Mouse (Mus musculus) intestine, postnatal 0 days (tissue): ENCODE measurements around the gene Lipe. TPM values are rescaled to one million over a fixed set of nuclear protein-coding genes. Genes with fewer than 3 reads are reported as not detected.

ENCODE experiments used
- ATAC-seq: fragments of 200-750 bp; cut with Nextera tagmentation; 2 replicates; pipeline ENCODE4 v1.8.0; 2017; ENCODE audit warnings: mild to moderate bottlenecking, moderate TSS enrichment, moderate library complexity
- H3K27ac ChIP-seq: fragments of 300-500 bp; sonication (generic); 2 replicates; pipeline ENCODE4 v1.5.1; 2014; ENCODE audit warnings: mild to moderate bottlenecking, low read depth, low read length, moderate library complexity
- H3K27me3 ChIP-seq: fragments of 300-500 bp; sonication (generic); replicated peaks from 2 replicates; pipeline ENCODE4 v1.6.1; 2014; ENCODE audit warnings: low read length, mixed read lengths; ENCODE audit not compliant: control insufficient read depth, insufficient read depth
- H3K36me3 ChIP-seq: fragments of 300-500 bp; sonication (generic); 2 replicates; pipeline ENCODE4 v1.6.1; 2014; ENCODE audit warnings: mild to moderate bottlenecking, moderate library complexity; ENCODE audit not compliant: control insufficient read depth, insufficient read depth
- H3K4me1 ChIP-seq: fragments of 300-500 bp; sonication (generic); replicated peaks from 2 replicates; pipeline ENCODE4 v1.6.1; 2014; ENCODE audit warnings: antibody characterized with exemption, low read length, mixed read lengths; ENCODE audit not compliant: control insufficient read depth, insufficient read depth
- H3K4me2 ChIP-seq: fragments of 300-500 bp; sonication (generic); replicated peaks from 2 replicates; pipeline ENCODE4 v1.6.1; 2014; ENCODE audit warnings: low read depth, mild to moderate bottlenecking, moderate library complexity
- H3K4me3 ChIP-seq: fragments of 300-500 bp; sonication (generic); 2 replicates; pipeline ENCODE4 v1.5.1; 2014; ENCODE audit warnings: low read depth, low read length
- H3K9ac ChIP-seq: fragments of 300-500 bp; sonication (generic); 2 replicates; pipeline ENCODE4 v1.6.1; 2014; ENCODE audit warnings: mild to moderate bottlenecking, low read depth, low read length
- H3K9me3 ChIP-seq: fragments of 300-500 bp; sonication (generic); 2 replicates; pipeline ENCODE4 v1.6.1; 2016; ENCODE audit warnings: mixed run types; ENCODE audit not compliant: control insufficient read depth
- CTCF ChIP-seq: sonication (generic); IDR thresholded peaks from 2 replicates; pipeline ENCODE4 v1.5.1; 2016; ENCODE audit warnings: low read depth, mild to moderate bottlenecking, control low read depth, antibody characterized with exemption, moderate library complexity
- WGBS: fragments of 180-500 bp; shearing (Covaris S2); extraction: QIAGEN DNeasy Blood & Tissue Kit; methylation state at CpG from one replicate; pipeline ENCODE4 v1.1.7; 2014; 5-methylcytosine and 5-hydroxymethylcytosine counted together
- polyA plus RNA-seq: library from polyadenylated mRNA; unstranded; fragments of >200 nt; fragmentation: Nextera tagmentation; extraction: Ambion mirVana; gene quantifications from 2 replicates; pipeline ENCODE4 v1.2.1, GENCODE M21; 2015

Gene Lipe
- polyA plus RNA-seq, 1 experiment from 2014 or later = 15.0 TPM

DNA sequence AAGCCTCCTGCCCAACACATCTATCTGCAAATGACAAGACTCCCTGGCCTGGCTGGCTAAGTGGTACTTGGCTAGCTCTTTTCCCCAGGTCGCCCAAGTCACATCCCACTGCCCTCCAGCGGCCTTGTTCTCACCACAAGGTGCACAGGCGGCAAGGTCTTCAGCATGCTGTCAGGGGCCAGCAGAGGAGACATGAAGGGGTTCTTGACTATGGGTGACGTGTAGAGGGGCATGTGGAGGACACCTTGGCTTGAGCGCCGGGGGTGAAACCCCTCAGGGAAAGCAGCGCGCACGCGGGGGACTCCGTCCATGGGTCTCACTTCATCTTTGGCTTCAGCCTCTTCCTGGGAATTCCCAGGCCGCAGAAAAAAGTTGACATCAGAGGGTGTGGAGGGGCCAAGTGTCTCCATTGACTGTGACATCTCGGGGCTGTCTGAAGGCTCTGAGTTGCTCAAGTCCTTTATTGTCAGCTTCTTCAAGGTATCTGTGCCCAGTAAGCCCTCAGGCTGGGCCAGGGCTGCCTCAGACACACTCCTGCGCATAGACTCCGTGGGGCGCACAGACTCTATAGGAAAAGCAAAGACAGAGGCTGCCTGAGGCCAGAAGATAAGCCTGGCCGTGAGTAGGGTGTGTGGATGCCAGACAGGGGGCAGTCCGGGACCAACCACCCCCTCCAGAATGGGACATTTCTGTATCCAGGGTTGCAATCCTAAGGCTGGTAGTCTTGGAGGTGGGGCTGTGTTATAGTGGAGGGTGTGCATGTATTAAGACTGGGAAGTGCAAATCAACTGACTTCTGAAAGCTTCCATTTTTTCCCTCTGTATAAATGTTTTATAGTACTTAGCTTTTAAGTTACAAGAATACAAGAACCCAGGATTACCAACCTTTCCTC lies 17.9 kb downstream of the Lipe start:
- peak overlapping the region; percentile 54; the same call in 1 of the 2 replicates for H3K4me2 ChIP-seq
- WGBS = 74% methylated on average over 18 of the region's 18 CpGs
- ATAC-seq = no peak
- no peaks in the 10 kb centered on the region for H3K4me1 ChIP-seq
- H3K4me3 ChIP-seq = no peak overlapping the region
- 0 out of 2 replicates have a peak overlapping the region, but pooled peaks have one; percentile 28 for H3K27ac ChIP-seq
- no peak overlapping the region for H3K9ac ChIP-seq
- peaks cover 35% of the 10 kb centered on the region for H3K36me3 ChIP-seq
- H3K27me3 ChIP-seq = no peaks in the 10 kb centered on the region
- no peaks in the 10 kb centered on the region for H3K9me3 ChIP-seq
- peak; percentile 16; the same call in 1 of the 2 replicates for TF ChIP-seq CTCF

DNA sequence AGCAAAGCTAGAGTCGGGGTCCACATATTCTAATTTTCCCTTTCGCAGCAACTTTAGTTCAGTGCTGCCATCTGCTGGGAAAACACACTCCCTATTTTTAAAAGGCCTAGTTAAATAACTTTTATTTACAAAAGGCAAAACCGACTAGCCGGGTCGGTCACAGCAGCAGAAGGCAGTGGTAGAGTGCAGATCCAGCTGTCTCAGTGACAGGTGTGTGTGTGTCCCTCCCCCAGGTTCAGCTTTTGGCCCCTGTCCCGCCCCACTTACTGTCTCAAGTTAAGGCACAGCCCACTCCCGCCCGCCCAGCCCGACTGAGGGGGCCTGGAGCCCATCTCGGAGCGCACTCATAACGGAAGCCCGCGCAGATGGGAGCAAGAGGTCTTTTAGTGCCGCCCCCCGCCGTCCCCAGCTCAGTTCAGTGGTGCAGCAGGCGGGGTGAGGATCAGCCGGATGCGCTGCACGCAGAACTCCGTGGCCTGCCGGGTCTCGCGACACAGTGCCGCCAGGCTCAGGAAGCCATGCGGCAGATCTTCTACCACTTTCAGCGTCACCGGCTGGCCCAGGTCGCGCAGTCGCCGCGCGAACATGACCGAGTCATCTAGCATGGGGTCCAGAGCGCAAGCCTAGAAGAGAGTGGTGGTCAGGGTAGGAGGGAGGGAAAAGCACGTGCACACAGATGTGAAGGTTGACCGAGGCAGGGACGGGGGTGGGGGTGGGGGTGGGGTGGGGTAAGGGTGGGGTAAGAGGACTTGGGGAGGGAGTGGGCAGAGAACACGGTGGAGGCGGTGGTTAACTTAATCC lies 18.8 kb downstream of the Lipe start:
- Histone ChIP-seq H3K4me1 (no peaks in the 10 kb centered on the region), H3K27ac (no peak overlapping the region), H3K36me3 (peaks cover 28% of the 10 kb centered on the region), H3K9ac (no peak overlapping the region), H3K27me3 (no peaks in the 10 kb centered on the region), H3K9me3 (no peaks in the 10 kb centered on the region), H3K4me2 (peak overlapping the region; percentile 54), H3K4me3 (peak overlapping the region; percentile 4; the same call in 1 of the 2 replicates)
- peak; percentile 10; the same call in 1 of the 2 replicates for ATAC-seq
- peak; percentile 74 for TF ChIP-seq CTCF
- 13% methylated on average over 42 of the region's 42 CpGs for WGBS

DNA sequence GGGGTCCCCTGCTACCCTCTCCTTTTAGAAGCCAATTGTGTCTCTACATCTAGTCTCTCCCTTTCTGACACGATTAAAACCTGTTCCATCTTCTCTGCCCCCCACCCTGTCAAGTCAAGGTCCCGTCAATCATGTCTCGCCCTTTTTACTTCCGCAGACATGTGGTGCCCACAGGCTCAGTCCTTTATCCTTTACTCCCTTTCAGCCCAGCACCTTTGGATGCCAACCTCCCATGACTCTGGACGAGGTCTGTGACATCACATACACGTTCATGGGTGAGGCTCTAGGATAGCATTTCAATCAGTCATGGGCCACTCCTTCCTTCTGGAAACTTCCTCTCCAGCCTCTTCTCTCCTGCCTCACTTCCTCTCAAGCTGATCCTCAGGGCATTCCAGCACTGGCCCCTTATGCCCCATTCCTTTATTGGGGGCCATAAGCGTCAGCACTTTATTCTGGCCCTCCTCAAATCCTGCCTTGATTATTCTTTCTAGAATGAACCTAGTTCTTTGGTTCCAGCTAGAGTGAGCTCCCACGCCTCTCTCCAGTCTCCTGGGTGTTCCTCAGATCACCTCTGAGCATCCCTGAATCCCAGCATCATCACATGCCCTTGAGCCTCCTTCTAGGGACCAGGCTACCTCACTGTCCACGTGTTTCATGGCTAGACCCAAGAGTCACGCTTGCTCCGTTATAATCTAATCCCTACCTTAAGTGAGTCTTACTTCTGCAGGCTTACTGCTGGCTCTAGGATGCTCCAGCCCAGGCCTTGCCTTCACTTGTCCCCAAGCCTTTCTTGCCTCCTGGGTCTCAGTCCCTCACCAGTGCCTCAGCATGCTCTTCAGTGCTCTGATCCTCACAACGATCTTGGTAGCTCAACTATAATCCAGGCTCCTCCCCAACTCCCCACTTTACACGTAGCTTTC lies 20.1 kb downstream of the Lipe start:
- no peak for ATAC-seq
- H3K9me3 ChIP-seq = no peaks in the 10 kb centered on the region
- H3K4me1 ChIP-seq = no peaks in the 10 kb centered on the region
- H3K27me3 ChIP-seq = no peaks in the 10 kb centered on the region
- no peak overlapping the region for H3K4me2 ChIP-seq
- H3K9ac ChIP-seq = no peak overlapping the region
- no peak overlapping the region for H3K27ac ChIP-seq
- H3K36me3 ChIP-seq = peaks cover 15% of the 10 kb centered on the region
- TF ChIP-seq CTCF = no peak
- H3K4me3 ChIP-seq = no peak overlapping the region
- WGBS = 78% methylated on average over 13 of the region's 13 CpGs

- no peaks in the 10 kb centered on the region for H3K27me3 ChIP-seq
- WGBS = 52% methylated on average over 8 of the region's 8 CpGs
- no peak overlapping the region for H3K27ac ChIP-seq
- H3K4me2 ChIP-seq = peak overlapping the region; percentile 66
- 0 out of 2 replicates have a peak overlapping the region, but pooled peaks have one; percentile 1 for H3K9ac ChIP-seq
- ATAC-seq = no peak; the same call in 1 of the 2 replicates
- 0 out of 2 replicates have a peak overlapping the region, but pooled peaks have one; percentile 22 for H3K4me3 ChIP-seq
- peak; percentile 56 for TF ChIP-seq CTCF
- no peaks in the 10 kb centered on the region for H3K4me1 ChIP-seq
- no peaks in the 10 kb centered on the region for H3K9me3 ChIP-seq
- peaks cover 5% of the 10 kb centered on the region; the same call in 1 of the 2 replicates for H3K36me3 ChIP-seq
Measured at GRCm38 (mm10) chr7:25377100-25377700, 21.3 kb downstream of the Lipe start.

GRCm38 (mm10) chr7:25376556-25376955 lies 22.0 kb downstream of the Lipe start:
- Histone ChIP-seq H3K9ac (0 out of 2 replicates have a peak overlapping the region, but pooled peaks have one; percentile 1), H3K36me3 (peaks cover 5% of the 10 kb centered on the region; the same call in 1 of the 2 replicates), H3K4me2 (peak overlapping the region; percentile 66), H3K9me3 (no peaks in the 10 kb centered on the region), H3K27ac (no peak overlapping the region), H3K4me1 (no peaks in the 10 kb centered on the region), H3K27me3 (no peaks in the 10 kb centered on the region), H3K4me3 (peak overlapping the region; percentile 22; the same call in 1 of the 2 replicates)
- peak; percentile 52 for ATAC-seq
- no peak for TF ChIP-seq CTCF
- 5% methylated on average over 17 of the region's 17 CpGs for WGBS
